Mouse (Mus musculus) embryonic facial prominence, embryonic 10.5 days (tissue): ENCODE measurements around the gene Sap30bp. TPM values are rescaled to one million over a fixed set of nuclear protein-coding genes. Genes with fewer than 3 reads are reported as not detected.

Experiments used
- DNase-seq: peaks from one replicate; pipeline ENCODE4 v3.0.0-alpha.2; 2017; ENCODE audit warnings: low spot score
- H3K27ac ChIP-seq: fragments of 300-500 bp; sonication (generic); replicated peaks from 2 replicates; pipeline ENCODE4 v1.5.1; 2016; ENCODE audit warnings: mild to moderate bottlenecking
- H3K27me3 ChIP-seq: fragments of 300-500 bp; sonication (generic); replicated peaks from 2 replicates; pipeline ENCODE4 v1.6.1; 2016; ENCODE audit warnings: low read depth, mild to moderate bottlenecking; ENCODE audit not compliant: poor library complexity, severe bottlenecking
- H3K36me3 ChIP-seq: fragments of 300-500 bp; sonication (generic); replicated peaks from 2 replicates; pipeline ENCODE4 v1.6.1; 2016; ENCODE audit warnings: mild to moderate bottlenecking, moderate library complexity
- H3K4me1 ChIP-seq: fragments of 300-500 bp; sonication (generic); 2 replicates; pipeline ENCODE4 v1.6.1; 2016
- H3K4me3 ChIP-seq: fragments of 300-500 bp; sonication (generic); 2 replicates; pipeline ENCODE4 v1.5.1; 2016; ENCODE audit warnings: mild to moderate bottlenecking, moderate library complexity
- H3K9me3 ChIP-seq: fragments of 300-500 bp; sonication (generic); 2 replicates; pipeline ENCODE4 v1.6.1; 2016; ENCODE audit warnings: mild to moderate bottlenecking
- WGBS: fragments of 180-500 bp; shearing (Covaris S2); methylation state at CpG from one replicate; pipeline ENCODE4 v1.1.7; 2016; 5-methylcytosine and 5-hydroxymethylcytosine counted together
- polyA plus RNA-seq: library from polyadenylated mRNA; unstranded; fragments of >200 nt; fragmentation: Nextera tagmentation; extraction: Ambion mirVana; gene quantifications from 2 replicates; pipeline ENCODE4 v1.2.1, GENCODE M21; 2016

Gene Sap30bp
- polyA plus RNA-seq, 1 experiment from 2014 or later: 50.8 TPM

GRCm38 (mm10) chr11:115946221-115946828, 13.2 kb downstream of the Sap30bp start:
- H3K4me3 ChIP-seq: no peak overlapping the region
- H3K36me3 ChIP-seq: peaks cover 100% of the 10 kb centered on the region
- no peaks in the 10 kb centered on the region for H3K4me1 ChIP-seq
- H3K27ac ChIP-seq: no peak overlapping the region
- WGBS: 91% methylated on average over 9 of the region's 9 CpGs
- H3K27me3 ChIP-seq: no peaks in the 10 kb centered on the region
- no peaks in the 10 kb centered on the region for H3K9me3 ChIP-seq
- DNase-seq: no peak

DNA sequence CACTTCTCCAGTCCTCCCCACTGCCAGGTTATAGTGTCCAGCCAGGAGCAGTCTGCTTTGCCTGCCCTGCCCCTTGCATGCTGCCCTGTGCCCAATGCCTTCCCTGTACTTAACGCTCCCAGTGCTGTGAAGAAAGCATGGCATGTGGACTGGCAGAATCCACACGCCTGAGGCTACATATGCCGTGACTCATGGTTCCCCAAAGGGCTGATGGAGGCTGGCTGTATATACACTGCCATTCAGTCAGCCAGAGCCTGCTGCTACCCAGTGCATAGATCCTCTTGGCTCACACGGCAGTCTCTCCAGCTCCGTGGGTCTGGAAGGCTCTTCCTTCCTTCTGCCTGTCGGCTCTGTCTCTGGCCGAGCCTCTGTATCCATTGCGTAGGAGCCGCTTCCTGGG, 15.2 kb downstream of the Sap30bp start:
- Histone ChIP-seq H3K9me3 (no peaks in the 10 kb centered on the region), H3K27ac (no peak overlapping the region), H3K4me1 (no peaks in the 10 kb centered on the region), H3K36me3 (peaks cover 100% of the 10 kb centered on the region), H3K4me3 (no peak overlapping the region), H3K27me3 (no peaks in the 10 kb centered on the region)
- no peak for DNase-seq
- 90% methylated on average over 9 of the region's 9 CpGs for WGBS

GRCm38 (mm10) chr11:115950719-115951118, 17.6 kb downstream of the Sap30bp start:
- Histone ChIP-seq H3K36me3 (peaks cover 100% of the 10 kb centered on the region), H3K27me3 (no peaks in the 10 kb centered on the region), H3K4me1 (peaks cover 11% of the 10 kb centered on the region), H3K9me3 (no peaks in the 10 kb centered on the region), H3K4me3 (no peak overlapping the region), H3K27ac (no peak overlapping the region)
- no peak for DNase-seq
- 92% methylated on average over 2 of the region's 2 CpGs for WGBS

GRCm38 (mm10) chr11:115954712-115955111, 21.6 kb downstream of the Sap30bp start:
- H3K4me1 ChIP-seq: peaks cover 33% of the 10 kb centered on the region
- peaks cover 98% of the 10 kb centered on the region for H3K36me3 ChIP-seq
- no peak overlapping the region for H3K4me3 ChIP-seq
- no peaks in the 10 kb centered on the region for H3K27me3 ChIP-seq
- no peak for DNase-seq
- no peak overlapping the region for H3K27ac ChIP-seq
- 87% methylated on average over 5 of the region's 5 CpGs for WGBS
- no peaks in the 10 kb centered on the region for H3K9me3 ChIP-seq

GRCm38 (mm10) chr11:115955195-115955858, 22.2 kb downstream of the Sap30bp start:
- H3K4me1 ChIP-seq: peaks cover 33% of the 10 kb centered on the region
- no peak overlapping the region for H3K4me3 ChIP-seq
- H3K9me3 ChIP-seq: no peaks in the 10 kb centered on the region
- peaks cover 98% of the 10 kb centered on the region for H3K36me3 ChIP-seq
- DNase-seq: no peak
- WGBS: 58% methylated on average over 10 of the region's 10 CpGs
- peak overlapping the region; percentile 54 for H3K27ac ChIP-seq
- no peaks in the 10 kb centered on the region for H3K27me3 ChIP-seq

GRCm38 (mm10) chr11:115956453-115956852, 23.4 kb downstream of the Sap30bp start:
- Histone ChIP-seq H3K4me3 (peak overlapping the region; percentile 16; the same call in 1 of the 2 replicates), H3K4me1 (peaks cover 33% of the 10 kb centered on the region), H3K27ac (peak overlapping the region; percentile 65), H3K36me3 (peaks cover 98% of the 10 kb centered on the region), H3K9me3 (no peaks in the 10 kb centered on the region), H3K27me3 (no peaks in the 10 kb centered on the region)
- WGBS: 26% methylated on average over 4 of the region's 4 CpGs
- peak; percentile 60 for DNase-seq

DNA sequence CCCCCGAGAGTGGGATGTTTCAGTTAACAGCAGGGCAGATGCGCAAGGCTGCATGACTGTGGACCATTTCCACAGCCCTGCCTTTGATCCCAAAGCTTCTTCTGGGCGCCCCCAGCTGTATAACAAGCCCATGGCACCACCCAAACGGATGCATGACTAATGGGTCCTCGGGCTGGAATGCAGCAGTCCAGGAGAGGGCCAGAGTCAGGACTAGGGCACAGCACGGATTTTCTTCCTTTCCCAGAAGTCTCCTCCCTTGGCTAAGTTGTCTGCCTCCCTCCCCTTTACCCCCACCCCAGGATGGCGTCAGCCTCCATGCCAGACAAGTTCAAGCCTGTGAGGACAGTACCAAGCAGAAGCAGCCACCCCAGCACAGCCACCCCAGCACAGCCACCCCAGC, 24.9 kb downstream of the Sap30bp start:
- H3K27ac ChIP-seq: peak overlapping the region; percentile 65

DNA sequence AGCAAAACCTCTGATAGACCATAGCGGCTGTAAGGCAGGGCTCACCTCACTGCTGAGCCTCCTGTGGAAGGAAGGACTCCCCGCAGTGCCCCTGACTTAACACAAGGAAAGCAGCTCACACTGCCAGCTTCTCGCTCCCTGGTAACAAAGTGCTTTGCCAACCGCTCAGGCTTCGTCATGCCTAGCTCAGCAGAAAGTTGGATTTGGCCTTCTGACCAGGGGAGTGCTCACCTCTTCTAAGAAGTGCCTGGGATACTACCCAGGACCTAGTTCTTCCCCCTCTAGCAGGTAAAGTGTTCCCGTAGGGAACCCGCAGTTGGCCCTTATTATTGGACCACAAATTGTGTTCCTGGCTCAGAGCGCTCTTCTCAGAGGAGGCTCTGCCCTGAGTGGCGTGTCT, 25.9 kb downstream of the Sap30bp start:
- DNase-seq: no peak
- 98% methylated on average over 9 of the region's 9 CpGs for WGBS
- Histone ChIP-seq H3K4me1 (peaks cover 33% of the 10 kb centered on the region), H3K9me3 (no peaks in the 10 kb centered on the region), H3K4me3 (no peak overlapping the region), H3K36me3 (peaks cover 98% of the 10 kb centered on the region), H3K27ac (no peak overlapping the region), H3K27me3 (no peaks in the 10 kb centered on the region)

More for the DNA sequence above, 24.9 kb downstream of the Sap30bp start:
- Histone ChIP-seq H3K4me3 (no peak overlapping the region), H3K4me1 (peaks cover 33% of the 10 kb centered on the region), H3K36me3 (peaks cover 98% of the 10 kb centered on the region), H3K27me3 (no peaks in the 10 kb centered on the region), H3K9me3 (no peaks in the 10 kb centered on the region)
- DNase-seq: no peak
- 59% methylated on average over 7 of the region's 7 CpGs for WGBS

GRCm38 (mm10) chr11:115962651-115963412, 29.8 kb downstream of the Sap30bp start:
- DNase-seq: no peak
- Histone ChIP-seq H3K9me3 (no peaks in the 10 kb centered on the region), H3K27me3 (no peaks in the 10 kb centered on the region), H3K27ac (no peak overlapping the region), H3K4me3 (no peak overlapping the region), H3K36me3 (peaks cover 94% of the 10 kb centered on the region), H3K4me1 (0 out of 2 replicates have a peak, but pooled peaks cover 3% of the 10 kb centered on the region)
- 93% methylated on average over 9 of the region's 9 CpGs for WGBS

GRCm38 (mm10) chr11:115964977-115965604, 32.0 kb downstream of the Sap30bp start:
- H3K36me3 ChIP-seq: peaks cover 73% of the 10 kb centered on the region
- no peak for DNase-seq
- H3K27me3 ChIP-seq: no peaks in the 10 kb centered on the region
- H3K9me3 ChIP-seq: no peaks in the 10 kb centered on the region
- 91% methylated on average over 10 of the region's 10 CpGs for WGBS
- no peak overlapping the region for H3K4me3 ChIP-seq
- H3K4me1 ChIP-seq: peaks cover 11% of the 10 kb centered on the region
- no peak overlapping the region for H3K27ac ChIP-seq

DNA sequence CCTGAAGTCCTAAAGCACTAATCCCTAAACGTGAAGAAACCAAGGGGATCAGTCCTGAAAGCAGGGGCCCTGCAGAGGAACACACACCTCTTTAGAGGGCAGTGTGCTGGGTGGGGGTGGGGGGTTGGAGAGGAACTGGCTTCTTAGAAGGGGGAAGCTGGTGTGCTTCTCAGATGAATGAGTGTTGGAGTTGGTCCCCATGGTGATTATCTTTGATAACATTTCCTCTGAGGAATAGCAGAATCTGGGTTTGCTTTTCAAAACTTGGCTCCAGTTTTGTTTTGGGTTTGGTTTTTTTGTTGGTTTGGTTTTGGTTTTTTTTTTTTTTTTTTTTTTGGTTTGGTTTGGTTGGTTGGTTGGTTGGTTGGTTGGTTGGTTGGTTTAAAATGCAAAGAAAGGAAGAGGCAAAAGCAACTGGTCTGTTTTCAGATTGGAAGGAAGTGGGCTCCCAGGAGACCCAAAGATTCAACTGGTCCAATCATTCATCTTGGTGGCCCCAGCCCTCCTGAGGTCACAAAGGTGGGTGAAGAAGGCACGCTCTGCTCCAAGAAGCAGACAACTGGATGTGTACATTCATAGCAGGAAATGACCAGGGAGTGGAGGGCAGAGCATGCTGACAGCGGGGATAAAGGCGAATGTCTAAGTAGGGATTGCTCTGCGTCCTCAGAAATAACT, 35.8 kb downstream of the Sap30bp start:
- Histone ChIP-seq H3K4me3 (no peak overlapping the region), H3K27ac (no peak overlapping the region), H3K4me1 (peaks cover 21% of the 10 kb centered on the region), H3K27me3 (peaks cover 14% of the 10 kb centered on the region), H3K9me3 (no peaks in the 10 kb centered on the region), H3K36me3 (peaks cover 35% of the 10 kb centered on the region)
- WGBS: 62% methylated on average over 5 of the region's 5 CpGs
- no peak for DNase-seq
